Mouse (Mus musculus) midbrain, embryonic 11.5 days (tissue): ENCODE measurements around the gene Galt. TPM values are rescaled to one million over a fixed set of nuclear protein-coding genes. Genes with fewer than 3 reads are reported as not detected.

ENCODE experiments used
- ATAC-seq: fragments of 200-750 bp; cut with Nextera tagmentation; 2 replicates; pipeline ENCODE4 v1.8.0; 2017; ENCODE audit warnings: moderate TSS enrichment, moderate library complexity; ENCODE audit not compliant: low FRiP score
- DNase-seq: peaks from one replicate; pipeline ENCODE4 v3.0.0; 2015; ENCODE audit warnings: low spot score; ENCODE audit errors: missing footprints
- H3K27ac ChIP-seq: fragments of 300-500 bp; sonication (generic); 2 replicates; pipeline ENCODE4 v1.5.1; 2014; ENCODE audit warnings: low read depth, low read length
- H3K27me3 ChIP-seq: fragments of 300-500 bp; sonication (generic); 2 replicates; pipeline ENCODE4 v1.6.1; 2014; ENCODE audit warnings: mild to moderate bottlenecking, low read length, moderate library complexity, mixed read lengths; ENCODE audit not compliant: control insufficient read depth, insufficient read depth
- H3K36me3 ChIP-seq: fragments of 300-500 bp; sonication (generic); 2 replicates; pipeline ENCODE4 v1.6.1; 2014; ENCODE audit warnings: mild to moderate bottlenecking, low read length, moderate library complexity, mixed read lengths; ENCODE audit not compliant: control insufficient read depth, insufficient read depth
- H3K4me1 ChIP-seq: fragments of 300-500 bp; sonication (generic); 2 replicates; pipeline ENCODE4 v1.6.1; 2014; ENCODE audit warnings: low read length; ENCODE audit not compliant: control insufficient read depth, insufficient read depth
- H3K4me2 ChIP-seq: fragments of 300-500 bp; sonication (generic); 2 replicates; pipeline ENCODE4 v1.6.1; 2014; ENCODE audit warnings: mild to moderate bottlenecking, moderate library complexity
- H3K4me3 ChIP-seq: fragments of 300-500 bp; sonication (generic); 2 replicates; pipeline ENCODE4 v1.5.1; 2014; ENCODE audit warnings: low read depth, low read length
- H3K9ac ChIP-seq: fragments of 300-500 bp; sonication (generic); 2 replicates; pipeline ENCODE4 v1.6.1; 2014; ENCODE audit warnings: low read length
- H3K9me3 ChIP-seq: fragments of 300-500 bp; sonication (generic); 2 replicates; pipeline ENCODE4 v1.6.1; 2016; ENCODE audit warnings: low read length; ENCODE audit not compliant: control insufficient read depth
- WGBS: fragments of 180-500 bp; shearing (Covaris S2); extraction: QIAGEN DNeasy Blood & Tissue Kit; methylation state at CpG from one replicate; pipeline ENCODE4 v1.1.7; 2014; 5-methylcytosine and 5-hydroxymethylcytosine counted together
- polyA plus RNA-seq: library from polyadenylated mRNA; unstranded; fragments of >200 nt; fragmentation: Nextera tagmentation; extraction: Ambion mirVana; gene quantifications from 2 replicates; pipeline ENCODE4 v1.2.1, GENCODE M21; 2014

The Galt gene
- polyA plus RNA-seq, 1 experiment from 2014 or later: 19.5 TPM

- Histone ChIP-seq H3K4me1 (peaks cover 12% of the 10 kb centered on the region), H3K27ac (no peak overlapping the region), H3K4me3 (no peak overlapping the region), H3K9ac (no peak overlapping the region), H3K9me3 (no peaks in the 10 kb centered on the region), H3K4me2 (no peak overlapping the region), H3K36me3 (peaks cover 8% of the 10 kb centered on the region; the same call in 1 of the 2 replicates), H3K27me3 (peaks cover 8% of the 10 kb centered on the region)
- DNase-seq (peak; percentile 94), ATAC-seq (peak; percentile 47)
- 52% methylated on average over 8 of the region's 8 CpGs for WGBS
These were observed 17.3 kb upstream of the Galt start for GRCm38 (mm10) chr4:41737602-41738255.

- Histone ChIP-seq H3K4me2 (no peak overlapping the region), H3K36me3 (peaks cover 8% of the 10 kb centered on the region; the same call in 1 of the 2 replicates), H3K27ac (no peak overlapping the region), H3K9me3 (no peaks in the 10 kb centered on the region), H3K9ac (no peak overlapping the region), H3K4me1 (peaks cover 12% of the 10 kb centered on the region), H3K27me3 (peaks cover 3% of the 10 kb centered on the region), H3K4me3 (no peak overlapping the region)
- DNase-seq (no peak), ATAC-seq (no peak)
- WGBS: 63% methylated on average over 1 of the region's 1 CpGs
These were observed 16.8 kb upstream of the Galt start for GRCm38 (mm10) chr4:41738256-41738603.

- H3K27ac ChIP-seq: no peak overlapping the region
- H3K4me3 ChIP-seq: no peak overlapping the region
- H3K9me3 ChIP-seq: no peaks in the 10 kb centered on the region
- ATAC-seq (no peak), DNase-seq (no peak)
- peaks cover 12% of the 10 kb centered on the region for H3K4me1 ChIP-seq
- H3K36me3 ChIP-seq: peaks cover 8% of the 10 kb centered on the region; the same call in 1 of the 2 replicates
- peaks cover 2% of the 10 kb centered on the region; the same call in 1 of the 2 replicates for H3K27me3 ChIP-seq
- no peak overlapping the region for H3K9ac ChIP-seq
- 92% methylated on average over 13 of the region's 13 CpGs for WGBS
- no peak overlapping the region for H3K4me2 ChIP-seq
These were observed 15.8 kb upstream of the Galt start for GRCm38 (mm10) chr4:41739260-41739659.

- H3K36me3 ChIP-seq: peaks cover 7% of the 10 kb centered on the region; the same call in 1 of the 2 replicates
- no peak for DNase-seq
- under 1% methylated on average over 48 of the region's 48 CpGs for WGBS
These were observed 14.5 kb upstream of the Galt start for GRCm38 (mm10) chr4:41740380-41741157.

GRCm38 (mm10) chr4:41741158-41741560 lies 13.9 kb upstream of the Galt start:
- Histone ChIP-seq H3K27ac (peak overlapping the region; percentile 44; the same call in 1 of the 2 replicates), H3K4me1 (peaks cover 12% of the 10 kb centered on the region), H3K9me3 (no peaks in the 10 kb centered on the region; the same call in 1 of the 2 replicates), H3K9ac (peak overlapping the region; percentile 82), H3K27me3 (no peaks in the 10 kb centered on the region), H3K4me3 (peak overlapping the region; percentile 79), H3K4me2 (peak overlapping the region; percentile 94), H3K36me3 (peaks cover 6% of the 10 kb centered on the region; the same call in 1 of the 2 replicates)
- DNase-seq (peak; percentile 99), ATAC-seq (peak; percentile 97)
- WGBS: under 1% methylated on average over 27 of the region's 27 CpGs

More at GRCm38 (mm10) chr4:41740380-41741157, 14.5 kb upstream of the Galt start:
- ATAC-seq: peak; percentile 81
- H3K4me3 ChIP-seq: peak overlapping the region; percentile 79
- peak overlapping the region; percentile 94 for H3K4me2 ChIP-seq
- peaks cover 12% of the 10 kb centered on the region for H3K4me1 ChIP-seq
- H3K9me3 ChIP-seq: no peaks in the 10 kb centered on the region; the same call in 1 of the 2 replicates
- peaks cover 2% of the 10 kb centered on the region; the same call in 1 of the 2 replicates for H3K27me3 ChIP-seq
- peak overlapping the region; percentile 44; the same call in 1 of the 2 replicates for H3K27ac ChIP-seq
- peak overlapping the region; percentile 82 for H3K9ac ChIP-seq

- Histone ChIP-seq H3K27ac (no peak overlapping the region), H3K27me3 (no peaks in the 10 kb centered on the region), H3K4me1 (peaks cover 12% of the 10 kb centered on the region), H3K9me3 (peaks cover 8% of the 10 kb centered on the region; the same call in 1 of the 2 replicates), H3K9ac (no peak overlapping the region), H3K4me3 (no peak overlapping the region), H3K36me3 (peaks cover under 1% of the 10 kb centered on the region; the same call in 1 of the 2 replicates), H3K4me2 (no peak overlapping the region)
- ATAC-seq (no peak), DNase-seq (no peak)
- WGBS: 65% methylated on average over 2 of the region's 2 CpGs
These were observed 10.9 kb upstream of the Galt start for GRCm38 (mm10) chr4:41744131-41744530.

- ATAC-seq (no peak), DNase-seq (no peak)
- peaks cover 7% of the 10 kb centered on the region for H3K4me1 ChIP-seq
- no peak overlapping the region for H3K9ac ChIP-seq
- no peak overlapping the region for H3K4me3 ChIP-seq
- peaks cover 8% of the 10 kb centered on the region; the same call in 1 of the 2 replicates for H3K9me3 ChIP-seq
- no peak overlapping the region for H3K27ac ChIP-seq
- 64% methylated on average over 1 of the region's 1 CpGs for WGBS
- no peaks in the 10 kb centered on the region for H3K27me3 ChIP-seq
- H3K4me2 ChIP-seq: no peak overlapping the region
- no peaks in the 10 kb centered on the region for H3K36me3 ChIP-seq
These were observed 10.0 kb upstream of the Galt start for GRCm38 (mm10) chr4:41745021-41745420.

- Histone ChIP-seq H3K4me1 (peaks cover 10% of the 10 kb centered on the region), H3K9me3 (no peaks in the 10 kb centered on the region), H3K36me3 (no peaks in the 10 kb centered on the region), H3K4me2 (peak within 1 kb of the TSS; percentile 99), H3K4me3 (peak within 1 kb of the TSS; percentile 69), H3K9ac (peak within 1 kb of the TSS; percentile 70), H3K27ac (peak within 1 kb of the TSS; percentile 22; the same call in 1 of the 2 replicates), H3K27me3 (no peaks in the 10 kb centered on the region)
- DNase-seq: peak; percentile 97
- ATAC-seq: peak; percentile 77
- under 1% methylated on average over 57 of the region's 57 CpGs for WGBS
These were observed 594 bp downstream of the Galt start, which contains the start of gene Sigmar1 for GRCm38 (mm10) chr4:41755338-41756305. Sigmar1 (minus strand) TSS chr4:41756157.
